Mouse (Mus musculus) ES-E14 (cell line): ENCODE measurements around the gene Ppp2r1b. TPM values are rescaled to one million over a fixed set of nuclear protein-coding genes. Genes with fewer than 3 reads are reported as not detected.

Experiments
- DNase-seq: peaks from one replicate; pipeline ENCODE4 v3.0.0-alpha.2; 2013; ENCODE audit warnings: low read depth, low spot score
- H3K27ac ChIP-seq: 2 replicates; pipeline ENCODE4 v1.5.1; 2012; ENCODE audit warnings: low read depth, mild to moderate bottlenecking, low read length, moderate library complexity, mixed read lengths; ENCODE audit not compliant: poor library complexity, insufficient read depth, severe bottlenecking
- H3K36me3 ChIP-seq: 2 replicates; pipeline ENCODE4 v1.6.1; 2012; ENCODE audit warnings: mild to moderate bottlenecking, low read length, moderate library complexity, mixed read lengths; ENCODE audit not compliant: control insufficient read depth, poor library complexity, insufficient read depth, severe bottlenecking
- H3K4me1 ChIP-seq, 2 experiments: fragments of 150-350 bp in 1 of 2; sonication (generic) in 1 of 2; 2 replicates each; pipeline ENCODE4 v1.6.1; 2012; ENCODE audit warnings: low read length in 2 of 2, mild to moderate bottlenecking in 1 of 2, mixed read lengths in 1 of 2; ENCODE audit not compliant: control insufficient read depth in 2 of 2, insufficient read depth in 2 of 2, poor library complexity in 1 of 2
- H3K4me3 ChIP-seq, 2 experiments: fragments of 150-350 bp in 1 of 2; sonication (generic) in 1 of 2; 2 replicates each; pipeline ENCODE4 v1.5.1; 2012; ENCODE audit warnings: low read length in 2 of 2, low read depth in 1 of 2, mild to moderate bottlenecking in 1 of 2, mixed read lengths in 1 of 2; ENCODE audit not compliant: insufficient read depth in 1 of 2, poor library complexity in 1 of 2, severe bottlenecking in 1 of 2
- H3K9ac ChIP-seq: 2 replicates; pipeline ENCODE4 v1.6.1; 2012; ENCODE audit warnings: low read depth, mild to moderate bottlenecking, low read length, mixed read lengths; ENCODE audit not compliant: poor library complexity, insufficient read depth, severe bottlenecking
- H3K9me3 ChIP-seq: fragments of 150-350 bp; sonication (generic); 2 replicates; pipeline ENCODE4 v1.6.1; 2012; ENCODE audit warnings: low read depth, mild to moderate bottlenecking, low read length; ENCODE audit not compliant: control insufficient read depth, insufficient read depth
- CHD2 ChIP-seq: IDR thresholded peaks from 2 replicates; pipeline ENCODE4 v1.6.1; 2014; ENCODE audit warnings: mild to moderate bottlenecking, low read depth, low read length, inconsistent platforms
- HCFC1 ChIP-seq: IDR thresholded peaks from 2 replicates; pipeline ENCODE4 v1.6.1; 2012; ENCODE audit warnings: low read length, inconsistent platforms, borderline replicate concordance; ENCODE audit not compliant: insufficient read depth
- MAFK ChIP-seq: IDR thresholded peaks from 2 replicates; pipeline ENCODE4 v1.6.1; 2014; ENCODE audit warnings: mild to moderate bottlenecking, low read depth, low read length, inconsistent platforms; ENCODE audit not compliant: insufficient read depth
- ZC3H11A ChIP-seq: IDR thresholded peaks from 2 replicates; pipeline ENCODE4 v1.6.1; 2012; ENCODE audit warnings: low read depth, mild to moderate bottlenecking, inconsistent platforms, low read length, borderline replicate concordance
- ZNF384 ChIP-seq: IDR thresholded peaks from 2 replicates; pipeline ENCODE4 v1.6.1; 2012; ENCODE audit warnings: low read depth, low read length, inconsistent platforms
- in situ Hi-C, 2 experiments: fragments of 600-800 bp; cut with MboI; formaldehyde crosslinking; loops; one replicate each; pipeline ENCODE4 v1.15.1; 2025; ENCODE audit warnings: low sequenced_read_pairs in 2 of 2, inconsistent platforms in 1 of 2; ENCODE audit not compliant: unreplicated experiment in 2 of 2
- total RNA-seq: library from RNA; depleted of rRNA; stranded (reverse); fragments of 300-350 nt; gene quantifications from 2 replicates; pipeline ENCODE4 v1.2.3, GENCODE M21; 2012

Ppp2r1b gene
- total RNA-seq, 1 experiment: 41.6 TPM

DNA sequence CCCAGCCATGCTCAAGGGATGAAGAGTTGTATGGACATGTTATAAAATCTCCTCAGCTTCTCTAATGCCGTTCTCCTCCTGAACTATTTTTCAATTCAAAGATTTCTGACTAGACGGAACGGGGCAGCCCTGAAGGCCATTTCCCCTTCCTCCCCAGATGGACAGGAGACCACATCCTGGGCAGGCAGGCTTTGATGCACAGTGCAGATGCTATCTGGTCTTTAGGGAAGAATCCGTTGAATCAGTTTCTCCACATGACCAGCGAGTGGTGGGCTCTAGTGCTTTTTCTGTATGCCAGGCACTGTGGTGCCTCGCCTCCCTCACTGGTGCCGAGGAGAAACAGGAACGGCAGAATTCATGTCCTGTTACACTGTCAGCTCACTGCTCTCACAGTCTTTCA lies 11.3 kb upstream of the Ppp2r1b start:
- Histone ChIP-seq H3K9me3 (no peaks in the 10 kb centered on the region), H3K9ac (no peak overlapping the region; the same call in 1 of the 2 replicates), H3K4me3 (no peak overlapping the region), H3K4me1 (no peaks in the 10 kb centered on the region), H3K27ac (no peak overlapping the region), H3K36me3 (peaks cover 5% of the 10 kb centered on the region; the same call in 1 of the 2 replicates)
- no peak for TF ChIP-seq MAFK
- TF ChIP-seq ZC3H11A: no peak
- no peak for TF ChIP-seq ZNF384
- DNase-seq: no peak
- in situ Hi-C loops: no loop called here

DNA sequence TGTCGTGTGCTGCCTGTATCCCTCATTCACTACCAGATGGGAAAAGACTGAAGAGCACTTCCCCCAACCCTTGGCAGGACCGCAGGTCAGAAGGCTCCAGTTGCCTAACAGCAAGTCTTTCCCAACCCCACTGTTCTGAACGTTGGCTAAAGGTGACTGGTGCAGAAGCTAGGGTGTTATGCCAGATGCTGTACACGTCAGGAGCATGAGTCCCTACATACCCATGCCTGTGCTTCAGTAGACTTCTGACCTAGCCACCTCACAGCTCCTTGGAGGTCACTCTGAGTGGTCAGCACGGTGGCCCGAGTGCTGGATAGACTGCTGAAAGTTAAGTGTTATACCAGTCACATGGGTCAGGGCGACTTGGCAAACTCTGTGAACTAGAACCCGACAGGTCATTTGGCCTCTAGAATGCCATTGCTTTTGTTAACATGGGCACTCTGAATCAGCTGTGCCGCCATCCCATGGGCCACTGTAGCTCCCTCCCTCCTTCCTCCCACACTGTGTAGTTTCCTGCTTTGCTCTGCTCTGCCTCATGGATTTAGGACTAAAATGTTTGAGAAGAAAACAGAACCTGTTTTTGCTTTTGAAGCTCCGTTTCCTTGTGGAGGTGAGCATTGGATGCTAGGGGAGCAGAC lies 9.9 kb upstream of the Ppp2r1b start:
- TF ChIP-seq ZNF384: no peak
- TF ChIP-seq MAFK: no peak
- no peak for TF ChIP-seq CHD2
- no peak for TF ChIP-seq HCFC1
- TF ChIP-seq ZC3H11A: no peak
- H3K4me3 ChIP-seq: no peak overlapping the region
- peaks cover 5% of the 10 kb centered on the region; the same call in 1 of the 2 replicates for H3K36me3 ChIP-seq
- H3K27ac ChIP-seq: no peak overlapping the region
- H3K4me1 ChIP-seq: no peaks in the 10 kb centered on the region
- in situ Hi-C loops: no loop called here
- DNase-seq: no peak
- H3K9ac ChIP-seq: no peak overlapping the region
- H3K9me3 ChIP-seq: no peaks in the 10 kb centered on the region

DNA sequence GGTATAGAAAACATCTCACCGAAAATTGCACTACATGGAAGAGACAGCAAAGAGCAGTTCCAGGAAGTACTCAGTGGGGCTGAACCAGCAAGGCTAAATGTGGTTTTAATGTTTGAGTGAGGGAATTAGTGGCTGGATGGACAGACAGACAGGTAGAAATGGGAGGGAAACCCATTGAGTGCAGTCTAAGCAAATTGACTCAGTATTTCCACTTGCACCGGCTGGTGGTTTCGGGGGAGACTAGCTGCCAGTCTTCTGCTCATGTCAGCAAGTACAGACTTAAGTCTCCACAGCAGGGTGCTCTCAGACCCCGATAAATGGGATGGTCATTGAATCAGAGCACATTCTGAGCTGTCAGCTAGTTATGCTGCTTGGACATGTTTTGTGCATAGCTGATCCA lies 9.0 kb upstream of the Ppp2r1b start:
- Histone ChIP-seq H3K4me1 (no peaks in the 10 kb centered on the region), H3K4me3 (no peak overlapping the region), H3K9ac (no peak overlapping the region), H3K27ac (no peak overlapping the region), H3K36me3 (peaks cover 5% of the 10 kb centered on the region; the same call in 1 of the 2 replicates), H3K9me3 (no peaks in the 10 kb centered on the region)
- DNase-seq: no peak
- TF ChIP-seq HCFC1: no peak
- in situ Hi-C loops: no loop called here

DNA sequence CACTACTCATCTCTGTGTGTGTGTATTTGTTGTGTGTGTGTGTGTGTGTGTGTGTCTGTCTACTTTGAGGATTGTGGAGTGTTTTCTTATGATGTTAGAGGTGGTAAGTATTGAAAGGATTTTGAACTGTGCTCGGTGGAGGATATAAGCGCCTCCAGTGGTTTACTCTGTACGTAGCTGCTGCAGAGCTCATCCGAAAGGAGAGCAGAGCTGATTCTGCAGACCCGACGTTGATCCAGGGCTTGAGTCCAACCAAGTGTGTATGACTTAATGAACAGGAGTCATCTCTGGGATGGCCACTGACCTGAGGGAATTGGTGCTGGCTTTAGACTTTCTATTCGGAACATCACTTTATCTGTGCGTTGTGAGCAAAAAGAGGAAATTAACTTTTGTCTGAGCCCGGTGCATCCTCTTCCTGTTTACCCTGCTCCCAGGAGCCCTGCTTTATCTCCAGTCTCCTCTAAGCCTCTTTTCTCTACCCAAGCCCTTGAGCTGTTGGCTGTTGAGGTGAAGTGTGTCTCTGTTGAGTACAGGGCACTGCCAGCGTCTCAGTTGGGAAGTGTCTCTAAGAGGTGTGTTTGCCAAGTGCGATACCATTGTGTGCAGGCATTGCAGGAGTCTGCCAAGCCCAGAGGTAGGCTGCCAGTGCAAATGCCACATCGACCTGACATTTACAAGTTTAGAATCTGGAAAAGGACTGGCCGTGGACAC lies 3.9 kb upstream of the Ppp2r1b start:
- no peaks in the 10 kb centered on the region for H3K4me1 ChIP-seq
- no peak overlapping the region for H3K27ac ChIP-seq
- H3K9me3 ChIP-seq: no peaks in the 10 kb centered on the region
- no peak for TF ChIP-seq CHD2
- no peak for TF ChIP-seq HCFC1
- no peak for TF ChIP-seq ZNF384
- no peak for TF ChIP-seq MAFK
- no peak for TF ChIP-seq ZC3H11A
- DNase-seq: no peak
- in situ Hi-C loops: no loop called here
- no peak overlapping the region for H3K9ac ChIP-seq
- H3K4me3 ChIP-seq: no peak overlapping the region
- H3K36me3 ChIP-seq: peaks cover 4% of the 10 kb centered on the region; the same call in 1 of the 2 replicates

DNA sequence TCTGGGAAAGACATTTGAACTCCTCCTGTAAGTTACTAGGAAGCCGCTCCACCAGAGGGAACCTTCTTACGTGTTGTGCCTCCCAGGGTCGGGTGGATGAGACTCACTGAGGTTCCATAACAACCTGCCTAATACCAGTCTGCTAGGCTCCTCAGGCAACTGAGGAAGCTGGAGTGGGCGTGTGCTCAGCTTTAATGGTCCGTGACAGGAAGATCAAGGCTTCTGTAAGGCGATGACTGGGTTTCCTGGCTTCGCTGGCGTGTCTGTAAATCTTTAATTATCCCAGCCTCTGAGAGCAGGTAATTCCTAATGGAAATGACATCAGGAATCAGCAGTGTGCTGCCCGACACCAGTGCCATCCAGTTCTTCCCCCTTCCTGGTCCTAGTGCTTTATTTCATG lies 446 bp downstream of the Ppp2r1b start:
- in situ Hi-C loops: no loop called here
- TF ChIP-seq MAFK (no peak), ZC3H11A (no peak), ZNF384 (no peak), CHD2 (no peak), HCFC1 (no peak)
- no peak for DNase-seq
- H3K4me3 ChIP-seq: no peak overlapping the region
- H3K4me1 ChIP-seq: no peaks in the 10 kb centered on the region; a peak in 1 of 4 replicates
- H3K27ac ChIP-seq: no peak overlapping the region
- H3K9ac ChIP-seq: no peak overlapping the region
- peaks cover 4% of the 10 kb centered on the region; the same call in 1 of the 2 replicates for H3K36me3 ChIP-seq
- H3K9me3 ChIP-seq: no peaks in the 10 kb centered on the region
